Mouse (Mus musculus): Measurements from ENCODE around the gene Ogn.

GRCm38 (mm10) chr13:49564347-49564746 lies 43.5 kb upstream of the Ogn start:
- TF ChIP-seq POLR2A (IDR thresholded peaks at IDR 0.05; ENCODE audit: borderline replicate concordance, low read depth, low read length) = no peak
- no peak for TF ChIP-seq CTCF (IDR thresholded peaks at IDR 0.05; ENCODE audit: low read depth, low read length)
